Mouse (Mus musculus): ENCODE measurements around the gene Dusp2.

The Dusp2 gene

GRCm38 (mm10) chr2:127367126-127367820 is 31.3 kb downstream of the Dusp2 start:
- no peak for DNase-seq (ENCODE audit: low read depth, low spot score)

- DNase-seq (ENCODE audit: low read depth, low spot score): no peak
Measured at GRCm38 (mm10) chr2:127369703-127370376, 33.9 kb downstream of the Dusp2 start.

- no peak for DNase-seq (ENCODE audit: low read depth, low spot score)
Measured at GRCm38 (mm10) chr2:127370561-127371483, 34.9 kb downstream of the Dusp2 start.

- no peak for DNase-seq (ENCODE audit: low read depth, low spot score)
Measured at GRCm38 (mm10) chr2:127371484-127371861, 35.5 kb downstream of the Dusp2 start.

- DNase-seq (ENCODE audit: low read depth, low spot score): no peak
Measured at GRCm38 (mm10) chr2:127372082-127372481, 36.1 kb downstream of the Dusp2 start.

GRCm38 (mm10) chr2:127374131-127374530 is 38.2 kb downstream of the Dusp2 start:
- no peak for DNase-seq (ENCODE audit: low read depth, low spot score)

- no peak for DNase-seq (ENCODE audit: low read depth, low spot score)
Measured at GRCm38 (mm10) chr2:127375087-127375486, 39.1 kb downstream of the Dusp2 start.

- DNase-seq (ENCODE audit: low read depth, low spot score): peak; percentile 52
Measured at GRCm38 (mm10) chr2:127375759-127376341, 39.9 kb downstream of the Dusp2 start.

GRCm38 (mm10) chr2:127376423-127377051 is 40.6 kb downstream of the Dusp2 start:
- DNase-seq (ENCODE audit: low read depth, low spot score): no peak

GRCm38 (mm10) chr2:127377942-127378610 is 42.1 kb downstream of the Dusp2 start:
- DNase-seq (ENCODE audit: low read depth, low spot score): peak; percentile 21

GRCm38 (mm10) chr2:127378611-127378990 is 42.6 kb downstream of the Dusp2 start:
- peak; percentile 18 for DNase-seq (ENCODE audit: low read depth, low spot score)

GRCm38 (mm10) chr2:127379250-127379649 is 43.3 kb downstream of the Dusp2 start:
- DNase-seq (ENCODE audit: low read depth, low spot score): no peak

GRCm38 (mm10) chr2:127383881-127384280 is 47.9 kb downstream of the Dusp2 start:
- no peak for DNase-seq (ENCODE audit: low read depth, low spot score)

GRCm38 (mm10) chr2:127387521-127387920 is 51.6 kb downstream of the Dusp2 start:
- no peak for DNase-seq (ENCODE audit: low read depth, low spot score)

Measured in R1 (cell line).